Mouse (Mus musculus): ENCODE results near the gene Haus8.
"Not testable (repeated sequence)": the region's sequence is repeated elsewhere in the genome, so short reads cannot be mapped to it uniquely, and the experiment has no call there.

Haus8 gene

GRCm38 (mm10) chr8:71272286-71273150 lies at the start of gene Haus8, which contains the start of gene Myo9b:
TSS of gene Haus8 (minus strand) at chr8:71272934.
TSS of gene Myo9b (plus strand) at chr8:71272714.
- DNase-seq (ENCODE audit: low spot score in 2 of 2), result peak; percentile 97

- DNase-seq (ENCODE audit: low spot score in 2 of 2), result not testable (repeated sequence)
These were observed 47.0 kb upstream of the Haus8 start for GRCm38 (mm10) chr8:71319760-71320159.

- not testable (repeated sequence) for DNase-seq (ENCODE audit: low spot score in 2 of 2)
These were observed 45.9 kb upstream of the Haus8 start for GRCm38 (mm10) chr8:71318610-71319009.

- DNase-seq (ENCODE audit: low spot score in 2 of 2), result no peak
These were observed 43.8 kb upstream of the Haus8 start for GRCm38 (mm10) chr8:71316486-71317031.

GRCm38 (mm10) chr8:71315972-71316371 lies 43.2 kb upstream of the Haus8 start:
- no peak for DNase-seq (ENCODE audit: low spot score in 2 of 2)

GRCm38 (mm10) chr8:71313951-71314350 lies 41.2 kb upstream of the Haus8 start:
- no peak for DNase-seq (ENCODE audit: low spot score in 2 of 2)

GRCm38 (mm10) chr8:71312700-71313099 lies 40.0 kb upstream of the Haus8 start:
- no peak for DNase-seq (ENCODE audit: low spot score in 2 of 2)

- DNase-seq (ENCODE audit: low spot score in 2 of 2), result no peak
These were observed 37.7 kb upstream of the Haus8 start for GRCm38 (mm10) chr8:71310446-71310845.

- DNase-seq (ENCODE audit: low spot score in 2 of 2), result no peak
These were observed 35.2 kb upstream of the Haus8 start for GRCm38 (mm10) chr8:71307913-71308312.

- no peak for DNase-seq (ENCODE audit: low spot score in 2 of 2)
These were observed 34.6 kb upstream of the Haus8 start for GRCm38 (mm10) chr8:71307371-71307770.

GRCm38 (mm10) chr8:71305988-71306387 lies 33.3 kb upstream of the Haus8 start:
- no peak for DNase-seq (ENCODE audit: low spot score in 2 of 2)

- DNase-seq (ENCODE audit: low spot score in 2 of 2), result no peak
These were observed 30.9 kb upstream of the Haus8 start for GRCm38 (mm10) chr8:71303632-71304031.

GRCm38 (mm10) chr8:71302788-71303187 lies 30.1 kb upstream of the Haus8 start:
- DNase-seq (ENCODE audit: low spot score in 2 of 2), result no peak

- DNase-seq (ENCODE audit: low spot score in 2 of 2), result no peak
These were observed 27.0 kb upstream of the Haus8 start for GRCm38 (mm10) chr8:71299716-71300115.

GRCm38 (mm10) chr8:71297439-71297838 lies 24.7 kb upstream of the Haus8 start:
- DNase-seq (ENCODE audit: low spot score in 2 of 2), result no peak

GRCm38 (mm10) chr8:71296784-71297183 lies 24.1 kb upstream of the Haus8 start:
- no peak for DNase-seq (ENCODE audit: low spot score in 2 of 2)

- DNase-seq (ENCODE audit: low spot score in 2 of 2), result no peak
These were observed 23.5 kb upstream of the Haus8 start for GRCm38 (mm10) chr8:71296188-71296621.

- not testable (repeated sequence) for DNase-seq (ENCODE audit: low spot score in 2 of 2)
These were observed 21.2 kb upstream of the Haus8 start for GRCm38 (mm10) chr8:71293930-71294329.

GRCm38 (mm10) chr8:71291351-71291750 lies 18.6 kb upstream of the Haus8 start:
- no peak for DNase-seq (ENCODE audit: low spot score in 2 of 2)

- DNase-seq (ENCODE audit: low spot score in 2 of 2), result no peak
These were observed 18.2 kb upstream of the Haus8 start for GRCm38 (mm10) chr8:71290911-71291310.

- DNase-seq (ENCODE audit: low spot score in 2 of 2), result no peak
These were observed 17.5 kb upstream of the Haus8 start for GRCm38 (mm10) chr8:71290211-71290610.

GRCm38 (mm10) chr8:71289098-71289497 lies 16.4 kb upstream of the Haus8 start:
- DNase-seq (ENCODE audit: low spot score in 2 of 2), result no peak

GRCm38 (mm10) chr8:71288441-71288949 lies 15.8 kb upstream of the Haus8 start:
- DNase-seq (ENCODE audit: low spot score in 2 of 2), result no peak

Data from frontal cortex, postnatal 10 days (tissue).